Mouse (Mus musculus) gastrocnemius, postnatal 4 days (tissue): ENCODE measurements at regions not wholly inside any gene's neighbourhood (a gene's known extent, or its start where the extent isn't known, plus 50 kb on each side); places are given as distances from the start of the nearest gene placed in this dataset.
A peak's percentile ranks its signal among the peaks of the same experiment; 100 is the strongest.

ENCODE experiments used
- DNase-seq, 2 experiments: peaks; one replicate each; pipeline ENCODE4 v3.0.0; 2021 to 2022; ENCODE audit warnings: low spot score in 2 of 2, mixed read lengths in 2 of 2

- DNase-seq = no peak
Observed at GRCm38 (mm10) chr6:88964071-88964470, 62.0 kb downstream of the Tpra1 start.

- DNase-seq = no peak
Observed at GRCm38 (mm10) chr6:88964911-88965310, 62.9 kb downstream of the Tpra1 start.

GRCm38 (mm10) chr6:88965361-88966226 lies 63.5 kb downstream of the Tpra1 start:
- DNase-seq = no peak

- no peak for DNase-seq
Observed at GRCm38 (mm10) chr6:88966501-88966900, 64.5 kb downstream of the Tpra1 start.

GRCm38 (mm10) chr6:88968842-88969241 lies 66.8 kb downstream of the Tpra1 start:
- no peak for DNase-seq

- no peak for DNase-seq
Observed at GRCm38 (mm10) chr6:88971729-88972128, 69.7 kb downstream of the Tpra1 start.

GRCm38 (mm10) chr6:88974457-88974856 lies 72.4 kb downstream of the Tpra1 start:
- no peak for DNase-seq

- no peak for DNase-seq
Observed at GRCm38 (mm10) chr6:88976581-88976980, 74.5 kb downstream of the Tpra1 start.

GRCm38 (mm10) chr6:88976994-88977393 lies 74.9 kb downstream of the Tpra1 start:
- DNase-seq = no peak

GRCm38 (mm10) chr6:88978970-88979369 lies 76.9 kb downstream of the Tpra1 start:
- DNase-seq = no peak

GRCm38 (mm10) chr6:88980112-88980511 lies 78.1 kb downstream of the Tpra1 start:
- DNase-seq = peak; percentile 48 to 61

GRCm38 (mm10) chr6:88981544-88981943 lies 79.5 kb downstream of the Tpra1 start:
- no peak for DNase-seq

GRCm38 (mm10) chr6:88984170-88984569 lies 82.1 kb downstream of the Tpra1 start:
- DNase-seq = no peak

GRCm38 (mm10) chr6:88984863-88985262 lies 82.8 kb downstream of the Tpra1 start:
- DNase-seq = no peak

- DNase-seq = no peak
Observed at GRCm38 (mm10) chr6:88988551-88988950, 86.5 kb downstream of the Tpra1 start.

GRCm38 (mm10) chr6:88989617-88990299 lies 87.7 kb downstream of the Tpra1 start:
- DNase-seq = no peak

GRCm38 (mm10) chr6:88990300-88990685 lies 88.2 kb downstream of the Tpra1 start:
- no peak for DNase-seq

- DNase-seq = no peak
Observed at GRCm38 (mm10) chr6:88995077-88995476, 93.0 kb downstream of the Tpra1 start.

GRCm38 (mm10) chr6:88998927-88999722 lies 97.1 kb downstream of the Tpra1 start:
- DNase-seq = no peak

- DNase-seq = no peak
Observed at GRCm38 (mm10) chr6:89000359-89000758, 98.3 kb downstream of the Tpra1 start.

- no peak for DNase-seq
Observed at GRCm38 (mm10) chr6:89003197-89003923, 101.3 kb downstream of the Tpra1 start.
